Mouse (Mus musculus): ENCODE data around the gene Ticam1. TPM values are rescaled to one million over a fixed set of nuclear protein-coding genes. Genes with fewer than 3 reads are reported as not detected.

Ticam1 gene
- polyA plus RNA-seq (2012; rRNA removed): 29.8 and 32.7 TPM in 2 replicates

GRCm38 (mm10) chr17:56276643-56277566 lies at the start of gene Ticam1:
TSS of gene Ticam1 (minus strand) at chr17:56276786.

DNA sequence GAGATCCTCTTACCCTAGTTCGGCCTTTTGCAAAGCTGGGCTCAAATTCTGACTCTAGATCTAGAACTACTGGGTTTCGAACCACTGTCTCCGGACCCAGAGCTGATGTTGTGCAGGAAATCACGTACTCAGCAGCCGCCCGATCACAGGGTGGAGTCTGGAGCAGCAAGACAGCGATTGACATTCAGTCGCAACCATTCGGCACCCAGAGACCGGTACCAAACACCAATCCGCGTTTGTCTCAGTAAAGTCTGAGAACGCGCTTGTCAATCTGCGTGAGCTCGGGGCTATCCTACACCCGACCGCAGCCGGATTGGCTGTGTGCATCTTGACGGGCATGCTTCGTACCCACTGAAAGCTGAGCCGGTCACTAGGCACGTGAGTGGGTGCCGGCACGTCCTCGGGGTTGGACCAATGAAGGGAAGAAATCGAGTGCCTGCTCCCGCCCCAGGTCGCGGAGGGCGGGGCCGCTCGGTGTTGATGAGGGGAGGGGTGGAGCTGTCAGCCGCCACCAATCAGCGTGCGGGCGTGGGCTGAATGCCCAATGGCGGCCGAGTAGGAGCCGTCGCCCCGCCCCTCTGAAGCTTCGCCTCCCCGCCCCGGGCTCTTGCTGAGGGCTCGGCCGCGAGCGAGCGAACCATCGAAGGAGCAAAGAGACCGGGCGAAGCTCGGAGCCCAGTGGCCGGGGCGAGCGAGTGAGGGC lies 49.0 kb upstream of the Ticam1 start, which contains the start of gene Kdm4b:
Kdm4b (plus strand) TSS at position 613 of the 703 bp plus-strand sequence.

GRCm38 (mm10) chr17:56303160-56303846 lies 26.7 kb upstream of the Ticam1 start, which contains the start of gene Uhrf1:
TSS of gene Uhrf1 (plus strand) at chr17:56303321.

DNA sequence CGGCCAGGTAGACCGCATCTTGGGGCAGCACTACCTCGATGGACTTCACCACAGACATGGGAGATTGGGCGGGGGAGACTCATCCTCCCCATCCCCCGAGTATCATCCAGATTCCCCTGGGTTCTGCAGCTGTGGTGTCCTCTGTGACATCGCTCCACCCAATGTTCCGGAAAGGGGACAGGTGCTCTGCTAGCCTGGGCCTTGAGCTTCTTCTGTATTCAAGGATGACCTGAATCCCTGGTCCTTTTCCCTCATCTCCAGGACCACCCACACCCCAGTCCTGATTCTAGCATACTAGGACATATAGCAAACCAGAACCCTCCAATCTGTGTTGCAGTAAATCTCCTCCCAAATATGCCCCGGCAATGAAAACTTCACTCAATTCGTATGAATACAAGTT lies 23.6 kb upstream of the Ticam1 start, which contains the start of gene Arrdc5:
Arrdc5 (minus strand) TSS at position 101 of the 400 bp plus-strand sequence.

GRCm38 (mm10) chr17:56292531-56293222 lies 16.1 kb upstream of the Ticam1 start, which contains the start of gene Plin3:
TSS of gene Plin3 (minus strand) at chr17:56292873.

DNA sequence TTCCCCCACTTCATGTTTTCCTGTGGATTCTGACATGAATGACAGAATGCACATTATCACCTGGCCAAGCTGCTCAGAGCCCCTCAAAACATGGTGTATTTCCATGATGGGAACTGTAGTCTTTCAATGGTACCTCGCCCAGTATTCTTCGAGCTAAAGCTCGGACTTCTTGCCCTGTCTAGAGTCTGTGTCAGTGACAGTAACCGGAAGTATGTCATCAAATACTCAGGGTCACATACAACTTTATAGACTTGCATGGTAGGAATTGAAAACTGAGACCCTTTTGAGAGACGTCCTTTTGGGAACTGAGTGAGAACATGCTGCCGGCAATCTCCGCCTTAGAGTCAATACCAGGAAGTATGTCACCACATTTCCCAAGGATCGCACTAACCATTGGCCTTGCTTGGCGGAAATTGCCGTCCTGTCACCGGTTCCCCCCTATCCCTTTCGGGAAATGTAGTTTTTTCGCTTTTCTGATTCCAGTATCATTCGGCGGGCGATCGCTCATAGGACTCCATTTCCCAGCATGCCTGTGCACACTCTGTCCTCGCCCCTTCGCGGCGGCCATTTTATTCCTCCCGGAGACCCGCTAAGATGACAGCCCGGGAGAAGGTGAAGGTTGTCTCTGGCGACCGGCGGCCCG lies 20.2 kb downstream of the Ticam1 start, which contains the start of gene Fem1a:
Fem1a (plus strand) TSS at position 572 of the 643 bp plus-strand sequence.

Other genes with a start within 250 kb of the Ticam1 start
- gene Sh3gl1, start 240.2 kb downstream of the Ticam1 start, polyA plus RNA-seq (2012; rRNA removed): 126 and 128 TPM in 2 replicates
- 7.5 and 9.6 TPM in 2 replicates for gene Chaf1a, start 236.3 kb downstream of the Ticam1 start, polyA plus RNA-seq (2012; rRNA removed)
- 58.5 and 83.0 TPM in 2 replicates for gene Ubxn6, start 201.8 kb downstream of the Ticam1 start, polyA plus RNA-seq (2012; rRNA removed)
- gene Hdgfl2, start 197.2 kb downstream of the Ticam1 start, polyA plus RNA-seq (2012; rRNA removed): 52.3 and 75.6 TPM in 2 replicates
- 206 and 215 TPM in 2 replicates for gene Plin4, start 167.0 kb downstream of the Ticam1 start, polyA plus RNA-seq (2012; rRNA removed)
- 19.0 and 42.0 TPM in 2 replicates for gene Plin5, start 159.2 kb downstream of the Ticam1 start, polyA plus RNA-seq (2012; rRNA removed)
- 76.6 and 100 TPM in 2 replicates for gene Lrg1, start 154.8 kb downstream of the Ticam1 start, polyA plus RNA-seq (2012; rRNA removed)
- 15.5 and 19.9 TPM in 2 replicates for gene Sema6b, start 136.4 kb downstream of the Ticam1 start, polyA plus RNA-seq (2012; rRNA removed)
- 9.7 and 10.3 TPM in 2 replicates for gene Tnfaip8l1, start 114.3 kb downstream of the Ticam1 start, polyA plus RNA-seq (2012; rRNA removed)
- 124 and 131 TPM in 2 replicates for gene Mydgf, start 92.9 kb downstream of the Ticam1 start, polyA plus RNA-seq (2012; rRNA removed)
- gene Dpp9, start 57.9 kb downstream of the Ticam1 start, polyA plus RNA-seq (2012; rRNA removed): 58.6 and 59.5 TPM in 2 replicates
- 39.9 and 52.7 TPM in 2 replicates for gene Fem1a, start 20.0 kb downstream of the Ticam1 start, polyA plus RNA-seq (2012; rRNA removed)
- 53.2 and 60.7 TPM in 2 replicates for gene Plin3, start 16.1 kb upstream of the Ticam1 start, polyA plus RNA-seq (2012; rRNA removed)
- not detected in 2 replicates for gene Arrdc5, start 23.5 kb upstream of the Ticam1 start, polyA plus RNA-seq (2012; rRNA removed)
- 30.6 and 42.8 TPM in 2 replicates for gene Uhrf1, start 26.5 kb upstream of the Ticam1 start, polyA plus RNA-seq (2012; rRNA removed)
- 75.5 and 81.9 TPM in 2 replicates for gene Kdm4b, start 49.3 kb upstream of the Ticam1 start, polyA plus RNA-seq (2012; rRNA removed)
- gene Ptprs, start 199.7 kb upstream of the Ticam1 start, polyA plus RNA-seq (2012; rRNA removed): 427 and 461 TPM in 2 replicates
- gene Znrf4, start 235.6 kb upstream of the Ticam1 start, polyA plus RNA-seq (2012; rRNA removed): not detected in 2 replicates